ENCODE assay signal across 32 mouse cellular contexts in genomic region chr2:158276878-158277277, GRCm38 (mm10). TPM values are rescaled to one million over a fixed set of nuclear protein-coding genes. Genes with fewer than 3 reads are reported as not detected.
DNase-seq lines count a peak whose midpoint lies in the region; ATAC-seq and TF ChIP-seq lines count a peak whose summit lies in the region.
"Had no signal": no experiment of that assay in that cellular context is flagged by ENCODE, and none has a peak within 500 bp of the region (broad histone marks: within the 10 kb centered on the region; RNA-seq: fewer than 3 reads in every experiment).

No protein-coding gene starts in this region.

- no peaks in the 10 kb centered on the region for H3K27me3 ChIP-seq in liver, postnatal 0 days (ENCODE audit: insufficient read depth, low read length)
- H3K27me3 ChIP-seq in stomach, postnatal 0 days (ENCODE audit: control insufficient read depth, insufficient read depth, low read length): no peaks in the 10 kb centered on the region
- H3K27me3 ChIP-seq: forebrain, embryonic 13.5 days had no signal

- TF ChIP-seq CTCF in liver, postnatal 0 days (IDR thresholded peaks at IDR 0.05; ENCODE audit: low read depth): no peak
- TF ChIP-seq CTCF in stomach, postnatal 0 days (IDR thresholded peaks at IDR 0.05; ENCODE audit: low read depth): no peak

- H3K9me3 ChIP-seq in liver, postnatal 0 days (ENCODE audit: low read length): no peaks in the 10 kb centered on the region
- no peaks in the 10 kb centered on the region for H3K9me3 ChIP-seq in stomach, postnatal 0 days (ENCODE audit: control insufficient read depth, low read length)
- H3K9me3 ChIP-seq: forebrain, embryonic 10.5 days; forebrain, embryonic 13.5 days; hindbrain, embryonic 10.5 days had no signal

- peak; percentile 89 for DNase-seq in heart, adult 11 months
- no peak for DNase-seq in heart, postnatal 36 days
- DNase-seq in liver, postnatal 0 days: no peak
- no peak for DNase-seq in liver
- DNase-seq in right cerebral cortex, postnatal 14 days: peak; percentile 0
- no peak for DNase-seq in right cerebral cortex, adult 2 months (ENCODE audit: low spot score in 2 of 2)
- DNase-seq in stomach, postnatal 0 days (ENCODE audit: low spot score): no peak
- DNase-seq in cerebellum, adult 8-10 months: no peak
- DNase-seq: cerebellum, adult 11-12 months; cerebellum, adult 9-10 months; cerebellum, postnatal 14 days; gastrocnemius, postnatal 10 days; gastrocnemius, postnatal 36 days had no signal

- intact Hi-C loops in heart, postnatal 36 days (cut with DNase I): no loop called here

- H3K4me2 ChIP-seq in liver, postnatal 0 days (ENCODE audit: low read depth, low read length): no peak overlapping the region
- H3K4me2 ChIP-seq in stomach, postnatal 0 days (replicated peaks; ENCODE audit: low read depth): no peak overlapping the region
- H3K4me2 ChIP-seq: forebrain, embryonic 13.5 days; heart, embryonic 11.5 days; hindbrain, embryonic 14.5 days had no signal

- no peak overlapping the region for H3K27ac ChIP-seq in liver, postnatal 0 days (ENCODE audit: low read depth)
- H3K27ac ChIP-seq in stomach, postnatal 0 days (replicated peaks): no peak overlapping the region
- H3K27ac ChIP-seq: forebrain, embryonic 10.5 days; forebrain, embryonic 13.5 days; hindbrain, embryonic 14.5 days; hindbrain, postnatal 0 days had no signal

- H3K36me3 ChIP-seq in liver, postnatal 0 days (replicated peaks; ENCODE audit: insufficient read depth, low read length): no peaks in the 10 kb centered on the region
- H3K36me3 ChIP-seq in stomach, postnatal 0 days (ENCODE audit: control insufficient read depth, insufficient read depth, low read length): no peaks in the 10 kb centered on the region
- H3K36me3 ChIP-seq: forebrain, embryonic 10.5 days; hindbrain, embryonic 10.5 days had no signal

- no peak for TF ChIP-seq EP300 in liver, postnatal 0 days (IDR thresholded peaks at IDR 0.05; ENCODE audit: low read depth)
- no peak for TF ChIP-seq EP300 in stomach, postnatal 0 days (optimal IDR thresholded peaks at IDR 0.05)

- ATAC-seq in liver, postnatal 0 days: peak; percentile 48
- no peak for ATAC-seq in stomach, postnatal 0 days (ENCODE audit: low FRiP score, low TSS enrichment)
- ATAC-seq: activated CD4-positive, CD25-positive, alpha-beta regulatory T cell, adult 4 months; forebrain, embryonic 13.5 days; forebrain, embryonic 16.5 days; hindbrain, postnatal 0 days had no signal

- no peaks in the 10 kb centered on the region for H3K4me1 ChIP-seq in liver, postnatal 0 days (ENCODE audit: insufficient read depth)
- no peaks in the 10 kb centered on the region for H3K4me1 ChIP-seq in stomach, postnatal 0 days (replicated peaks; ENCODE audit: control insufficient read depth, insufficient read depth)

- H3K9ac ChIP-seq in liver, postnatal 0 days (replicated peaks): no peak overlapping the region
- H3K9ac ChIP-seq in stomach, postnatal 0 days (ENCODE audit: low read length): no peak overlapping the region
- H3K9ac ChIP-seq: forebrain, embryonic 13.5 days; hindbrain, embryonic 14.5 days had no signal

- WGBS in liver, postnatal 0 days (ENCODE audit: insufficient replicate concordance): 75% methylated on average over 4 of the region's 4 CpGs
- WGBS in stomach, postnatal 0 days: 72% methylated on average over 4 of the region's 4 CpGs

- H3K4me3 ChIP-seq in liver, postnatal 0 days (ENCODE audit: low read depth, low read length): no peak overlapping the region
- no peak overlapping the region for H3K4me3 ChIP-seq in stomach, postnatal 0 days (ENCODE audit: low read depth, low read length)
- H3K4me3 ChIP-seq: forebrain, embryonic 10.5 days; forebrain, embryonic 13.5 days; hindbrain, embryonic 10.5 days had no signal

RNA-seq across cellular contexts. Expression of gene Bpi, which starts 19.0 kb away (rescaled TPM):
- total RNA-seq in heart, postnatal 36 days (2021): not detected
- polyA plus RNA-seq in liver, postnatal 0 days (2015; fragmentation: Nextera tagmentation; extraction: Ambion mirVana): not detected in 2 replicates
- polyA plus RNA-seq in stomach, postnatal 0 days (2015; fragmentation: Nextera tagmentation; extraction: Ambion mirVana): not detected in 2 replicates
- total RNA-seq: adrenal gland, adult 8-10 months; adrenal gland, postnatal 25 days; gastrocnemius, adult 18-20 months; gastrocnemius, postnatal 10 days; gastrocnemius, postnatal 36 days; granulocyte monocyte progenitor cell, adult 5-6 weeks; heart, adult 8-10 months; heart, postnatal 25 days; hindbrain, postnatal 0 days had no signal
- polyA plus RNA-seq: activated CD4-positive, CD25-positive, alpha-beta regulatory T cell, adult 4 months; brain, embryonic 14.5 days; embryonic facial prominence, embryonic 11.5 days; embryonic facial prominence, embryonic 14.5 days; forebrain, embryonic 10.5 days; forebrain, embryonic 13.5 days; forebrain, embryonic 16.5 days; heart, embryonic 11.5 days; heart, embryonic 14.5 days; heart, postnatal 0 days; hindbrain, embryonic 10.5 days; hindbrain, embryonic 14.5 days; hindbrain, postnatal 0 days had no signal

RNA-seq across cellular contexts. Expression of gene Lbp, which starts 29.4 kb away (rescaled TPM):
- total RNA-seq in heart, postnatal 36 days (2021): 1 to 10 TPM; 6.8 to 7.2 TPM
- 167 and 193 TPM in 2 replicates for polyA plus RNA-seq in liver, postnatal 0 days (2015; fragmentation: Nextera tagmentation; extraction: Ambion mirVana)
- 3.1 and 3.4 TPM in 2 replicates for polyA plus RNA-seq in stomach, postnatal 0 days (2015; fragmentation: Nextera tagmentation; extraction: Ambion mirVana)

RNA-seq across cellular contexts. Expression of gene D630003M21Rik, which starts 47.9 kb away (rescaled TPM):
- total RNA-seq in heart, postnatal 36 days (2021): 1 to 10 TPM; 5.6 to 6.2 TPM
- polyA plus RNA-seq in liver, postnatal 0 days (2015; fragmentation: Nextera tagmentation; extraction: Ambion mirVana): 0.64 and 0.67 TPM in 2 replicates
- 1.7 TPM in 2 replicates for polyA plus RNA-seq in stomach, postnatal 0 days (2015; fragmentation: Nextera tagmentation; extraction: Ambion mirVana)
- total RNA-seq: granulocyte monocyte progenitor cell, adult 5-6 weeks had no signal
- polyA plus RNA-seq: activated CD4-positive, CD25-positive, alpha-beta regulatory T cell, adult 4 months had no signal

Comparison
In these comparisons a context has a peak if more than half of its experiments do, and no peak if none do; other contexts are left out.
1. DNase-seq: peak in heart, adult 11 months (single experiment) and right cerebral cortex, postnatal 14 days (single experiment); none in heart, postnatal 36 days (0 of 2), liver, postnatal 0 days (single experiment), liver (single experiment), right cerebral cortex, adult 2 months (0 of 2), stomach, postnatal 0 days (single experiment) and cerebellum, adult 8-10 months (single experiment).
2. RNA of gene Lbp, which starts 29.4 kb away (polyA plus RNA-seq): 167 to 193 TPM in liver, postnatal 0 days; 3.1 to 3.4 TPM in stomach, postnatal 0 days; every median in the first group is over 10 times any median in the second.